8 mouse cellular contexts compared by ENCODE assay signal in the genomic region with DNA sequence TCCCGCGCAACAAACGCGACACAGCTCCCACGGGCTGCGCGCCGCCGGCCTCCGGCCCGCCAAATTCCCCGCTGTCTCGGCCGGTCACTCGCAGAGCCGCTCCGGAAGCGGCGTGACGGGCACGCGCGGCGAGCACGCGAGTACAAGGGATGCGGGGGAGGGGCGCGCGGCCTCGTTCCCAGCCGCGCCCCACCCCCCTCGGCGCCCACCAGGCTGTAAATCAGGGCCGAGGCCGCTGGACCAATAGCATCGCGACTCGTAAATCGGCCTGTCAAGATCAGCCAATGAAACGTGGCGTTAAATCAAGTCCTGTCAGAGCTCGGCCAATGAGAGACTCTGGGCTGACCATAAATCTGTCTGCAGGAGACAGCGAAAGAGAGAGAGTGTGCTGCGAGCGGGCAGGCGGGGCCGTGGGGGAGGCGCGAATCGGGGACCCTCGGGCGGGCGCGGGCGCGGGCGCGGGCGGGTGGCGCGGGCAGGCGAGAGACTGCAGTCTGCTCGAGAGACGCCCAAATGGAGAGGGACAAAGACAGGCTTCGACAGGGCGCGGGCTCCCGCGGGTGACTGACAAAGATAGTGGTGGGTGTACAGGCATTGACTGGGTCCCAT. TPM values are rescaled to one million over a fixed set of nuclear protein-coding genes. Genes with fewer than 3 reads are reported as not detected.
A peak's percentile ranks its signal among the peaks of the same experiment; 100 is the strongest.
DNase-seq lines count a peak whose midpoint lies in the region; ATAC-seq and TF ChIP-seq lines count a peak whose summit lies in the region.

No protein-coding gene starts in this region.

- H3K9me3 ChIP-seq in kidney, embryonic 14.5 days (ENCODE audit: control insufficient read depth, low read length): no peaks in the 10 kb centered on the region
- H3K9me3 ChIP-seq in limb, embryonic 15.5 days: no peaks in the 10 kb centered on the region

- peak; percentile 52; the same call in 1 of the 2 replicates for TF ChIP-seq POLR2A in bone marrow, adult 2 months (IDR thresholded peaks at IDR 0.05; ENCODE audit: borderline replicate concordance, control insufficient read depth, low read depth, low read length)
- TF ChIP-seq POLR2A in embryonic fibroblast, embryonic 13.5 days (IDR thresholded peaks at IDR 0.05; ENCODE audit: low read depth, low read length): peak; percentile 58

- peak; percentile 96 for DNase-seq in 416B (ENCODE audit: low read depth)
- peak; percentile 98 to 99 for DNase-seq in heart, adult 9 months (ENCODE audit: low spot score in 2 of 2)
- DNase-seq in monocyte, adult 2 months (ENCODE audit: low read depth in 1 of 2, low spot score in 2 of 2): peak; percentile 60 to 61
- DNase-seq in spleen, postnatal 36 days (ENCODE audit: low spot score in 2 of 2): peak; percentile 89 to 90

- peaks cover 3% of the 10 kb centered on the region for H3K4me1 ChIP-seq in bone marrow, adult 2 months (ENCODE audit: control insufficient read depth, insufficient read depth, low read length)
- peaks cover 36% of the 10 kb centered on the region for H3K4me1 ChIP-seq in embryonic fibroblast, embryonic 13.5 days (ENCODE audit: control insufficient read depth, insufficient read depth, low read length)
- H3K4me1 ChIP-seq in kidney, embryonic 14.5 days (ENCODE audit: control insufficient read depth, insufficient read depth, low read length): peaks cover 82% of the 10 kb centered on the region
- peaks cover 73% of the 10 kb centered on the region for H3K4me1 ChIP-seq in limb, embryonic 15.5 days

- no peaks in the 10 kb centered on the region for H3K27me3 ChIP-seq in kidney, embryonic 14.5 days (ENCODE audit: control insufficient read depth, insufficient read depth, low read length)
- H3K27me3 ChIP-seq in limb, embryonic 15.5 days: no peaks in the 10 kb centered on the region

- H3K36me3 ChIP-seq in kidney, embryonic 14.5 days (ENCODE audit: control insufficient read depth, insufficient read depth, low read length): no peaks in the 10 kb centered on the region
- no peaks in the 10 kb centered on the region for H3K36me3 ChIP-seq in limb, embryonic 15.5 days

- ATAC-seq in kidney, embryonic 14.5 days (ENCODE audit: low FRiP score, low TSS enrichment): peak; percentile 91
- peak; percentile 95 for ATAC-seq in limb, embryonic 15.5 days (ENCODE audit: insufficient number of reproducible peaks, low FRiP score, low TSS enrichment, low read depth)

- under 1% methylated on average over 71 of the region's 71 CpGs for WGBS in bone marrow, adult 2 months
- WGBS in kidney, embryonic 14.5 days: under 1% methylated on average over 70 of the region's 71 CpGs
- under 1% methylated on average over 59 of the region's 71 CpGs for WGBS in limb, embryonic 15.5 days

- H3K4me3 ChIP-seq in bone marrow, adult 2 months (replicated peaks; ENCODE audit: control insufficient read depth, low read depth, low read length): peak overlapping the region; percentile 67
- H3K4me3 ChIP-seq in embryonic fibroblast, embryonic 13.5 days (ENCODE audit: insufficient read depth, low read length): peak overlapping the region; percentile 36
- H3K4me3 ChIP-seq in kidney, embryonic 14.5 days (ENCODE audit: low read length): peak overlapping the region; percentile 40
- peak overlapping the region; percentile 48 for H3K4me3 ChIP-seq in limb, embryonic 15.5 days

- TF ChIP-seq CTCF in bone marrow, adult 2 months (IDR thresholded peaks at IDR 0.05; ENCODE audit: control insufficient read depth, insufficient read depth, low read length): no peak
- TF ChIP-seq CTCF in embryonic fibroblast, embryonic 13.5 days (IDR thresholded peaks at IDR 0.05; ENCODE audit: borderline replicate concordance, insufficient read depth, low read length): no peak

- peak overlapping the region; percentile 60; the same call in 1 of the 2 replicates for H3K27ac ChIP-seq in bone marrow, adult 2 months (ENCODE audit: control insufficient read depth, insufficient read depth, low read depth, low read length, poor library complexity)
- H3K27ac ChIP-seq in embryonic fibroblast, embryonic 13.5 days (ENCODE audit: insufficient read depth, low read length): peak overlapping the region; percentile 97
- peak overlapping the region; percentile 98 for H3K27ac ChIP-seq in kidney, embryonic 14.5 days (ENCODE audit: low read depth, low read length)
- peak overlapping the region; percentile 97 for H3K27ac ChIP-seq in limb, embryonic 15.5 days

- H3K4me2 ChIP-seq in kidney, embryonic 14.5 days (replicated peaks; ENCODE audit: low read depth, low read length): peak overlapping the region; percentile 70
- peak overlapping the region; percentile 76 for H3K4me2 ChIP-seq in limb, embryonic 15.5 days

- H3K9ac ChIP-seq in kidney, embryonic 14.5 days (ENCODE audit: low read depth, low read length): peak overlapping the region; percentile 72
- H3K9ac ChIP-seq in limb, embryonic 15.5 days: peak overlapping the region; percentile 50

RNA-seq across cellular contexts. Expression of gene Gpr84, which starts 5.2 kb away (rescaled TPM):
- 1.5 and 2.3 TPM in 2 replicates for polyA plus RNA-seq in bone marrow, adult 2 months (2011; ENCODE audit: insufficient read depth, insufficient read length, low replicate concordance, missing spikeins)
- polyA plus RNA-seq in embryonic fibroblast, embryonic 13.5 days (2011; ENCODE audit: insufficient read length, low read depth, missing spikeins): 0.40 TPM in 1 of 2 replicates, not detected in the other
- polyA plus RNA-seq in kidney, embryonic 14.5 days (2014; fragmentation: Nextera tagmentation; extraction: Ambion mirVana): 0.47 and 0.69 TPM in 2 replicates
- polyA plus RNA-seq in limb, embryonic 15.5 days (2015; fragmentation: Nextera tagmentation; extraction: Ambion mirVana): 0.20 and 0.36 TPM in 2 replicates

RNA-seq across cellular contexts. Expression of gene Copz1, which starts 32.7 kb away (rescaled TPM):
- 146 and 155 TPM in 2 replicates for polyA plus RNA-seq in bone marrow, adult 2 months (2011; ENCODE audit: insufficient read depth, insufficient read length, low replicate concordance, missing spikeins)
- polyA plus RNA-seq in embryonic fibroblast, embryonic 13.5 days (2011; ENCODE audit: insufficient read length, low read depth, missing spikeins): 141 and 143 TPM in 2 replicates
- polyA plus RNA-seq in kidney, embryonic 14.5 days (2014; fragmentation: Nextera tagmentation; extraction: Ambion mirVana): 290 and 322 TPM in 2 replicates
- 270 and 286 TPM in 2 replicates for polyA plus RNA-seq in limb, embryonic 15.5 days (2015; fragmentation: Nextera tagmentation; extraction: Ambion mirVana)

RNA-seq across cellular contexts. Expression of gene Zfp385a, which starts 34.7 kb away (rescaled TPM):
- 9.8 and 12.7 TPM in 2 replicates for polyA plus RNA-seq in bone marrow, adult 2 months (2011; ENCODE audit: insufficient read depth, insufficient read length, low replicate concordance, missing spikeins)
- 25.0 and 27.6 TPM in 2 replicates for polyA plus RNA-seq in embryonic fibroblast, embryonic 13.5 days (2011; ENCODE audit: insufficient read length, low read depth, missing spikeins)
- 12.3 and 18.2 TPM in 2 replicates for polyA plus RNA-seq in kidney, embryonic 14.5 days (2014; fragmentation: Nextera tagmentation; extraction: Ambion mirVana)
- 17.1 and 19.4 TPM in 2 replicates for polyA plus RNA-seq in limb, embryonic 15.5 days (2015; fragmentation: Nextera tagmentation; extraction: Ambion mirVana)

RNA-seq across cellular contexts. Expression of gene Nfe2, which starts 47.0 kb away (rescaled TPM):
- polyA plus RNA-seq in bone marrow, adult 2 months (2011; ENCODE audit: insufficient read depth, insufficient read length, low replicate concordance, missing spikeins): 218 and 304 TPM in 2 replicates
- not detected in 2 replicates for polyA plus RNA-seq in embryonic fibroblast, embryonic 13.5 days (2011; ENCODE audit: insufficient read length, low read depth, missing spikeins)
- polyA plus RNA-seq in kidney, embryonic 14.5 days (2014; fragmentation: Nextera tagmentation; extraction: Ambion mirVana): 3.1 and 3.9 TPM in 2 replicates
- polyA plus RNA-seq in limb, embryonic 15.5 days (2015; fragmentation: Nextera tagmentation; extraction: Ambion mirVana): 1.5 and 2.2 TPM in 2 replicates

Comparison
In these comparisons a context has a peak if more than half of its experiments do, and no peak if none do; other contexts are left out.
1. Peak in every context shown above with its lines: DNase-seq, ATAC-seq, H3K4me3 ChIP-seq and H3K27ac ChIP-seq.